Mouse (Mus musculus) heart, embryonic 15.5 days (tissue): Measurements from ENCODE around the gene Rhobtb1. TPM values are rescaled to one million over a fixed set of nuclear protein-coding genes. Genes with fewer than 3 reads are reported as not detected.
A peak's percentile ranks its signal among the peaks of the same experiment; 100 is the strongest.

Experiments used
- ATAC-seq: fragments of 200-750 bp; cut with Nextera tagmentation; replicated peaks from 2 replicates; pipeline ENCODE4 v1.8.0; 2017; ENCODE audit warnings: low read depth, moderate TSS enrichment; ENCODE audit not compliant: insufficient number of reproducible peaks, insufficient read depth, low FRiP score
- H3K27ac ChIP-seq: fragments of 300-500 bp; sonication (generic); 2 replicates; pipeline ENCODE4 v1.5.1; 2015; ENCODE audit warnings: mild to moderate bottlenecking, inconsistent platforms
- H3K27me3 ChIP-seq: fragments of 300-500 bp; sonication (generic); 2 replicates; pipeline ENCODE4 v1.6.1; 2015; ENCODE audit warnings: inconsistent platforms
- H3K36me3 ChIP-seq: fragments of 300-500 bp; sonication (generic); 2 replicates; pipeline ENCODE4 v1.6.1; 2015; ENCODE audit warnings: mild to moderate bottlenecking, inconsistent platforms
- H3K4me1 ChIP-seq: fragments of 300-500 bp; sonication (generic); replicated peaks from 2 replicates; pipeline ENCODE4 v1.6.1; 2015; ENCODE audit warnings: inconsistent platforms
- H3K4me2 ChIP-seq: fragments of 300-500 bp; sonication (generic); 2 replicates; pipeline ENCODE4 v1.6.1; 2015; ENCODE audit warnings: inconsistent platforms, mild to moderate bottlenecking, moderate library complexity
- H3K4me3 ChIP-seq: fragments of 300-500 bp; sonication (generic); 2 replicates; pipeline ENCODE4 v1.5.1; 2015; ENCODE audit warnings: mild to moderate bottlenecking, inconsistent platforms
- H3K9ac ChIP-seq: fragments of 300-500 bp; sonication (generic); 2 replicates; pipeline ENCODE4 v1.6.1; 2015; ENCODE audit warnings: mild to moderate bottlenecking, inconsistent platforms
- H3K9me3 ChIP-seq: fragments of 300-500 bp; sonication (generic); replicated peaks from 2 replicates; pipeline ENCODE4 v1.6.1; 2016; ENCODE audit warnings: inconsistent platforms
- WGBS: fragments of 180-500 bp; shearing (Covaris S2); methylation state at CpG from one replicate; pipeline ENCODE4 v1.1.7; 2015; ENCODE audit warnings: mixed read lengths; 5-methylcytosine and 5-hydroxymethylcytosine counted together
- polyA plus RNA-seq: library from polyadenylated mRNA; unstranded; fragments of >200 nt; fragmentation: Nextera tagmentation; extraction: Ambion mirVana; gene quantifications from 2 replicates; pipeline ENCODE4 v1.2.1, GENCODE M21; 2015

Rhobtb1 gene
- polyA plus RNA-seq, 1 experiment from 2014 or later = 31.7 TPM

GRCm38 (mm10) chr10:69224276-69224675, 73.0 kb downstream of the Rhobtb1 start:
- Histone ChIP-seq H3K27me3 (no peaks in the 10 kb centered on the region), H3K36me3 (0 out of 2 replicates have a peak, but pooled peaks cover 3% of the 10 kb centered on the region), H3K27ac (no peak overlapping the region), H3K9me3 (no peaks in the 10 kb centered on the region), H3K9ac (no peak overlapping the region), H3K4me3 (no peak overlapping the region), H3K4me2 (no peak overlapping the region), H3K4me1 (peaks cover 27% of the 10 kb centered on the region)
- 76% methylated on average over 7 of the region's 7 CpGs for WGBS
- no peak for ATAC-seq

- WGBS = 77% methylated on average over 5 of the region's 5 CpGs
- 0 out of 2 replicates have a peak, but pooled peaks cover 3% of the 10 kb centered on the region for H3K36me3 ChIP-seq
- H3K4me3 ChIP-seq = no peak overlapping the region
- no peak overlapping the region for H3K4me2 ChIP-seq
- H3K9ac ChIP-seq = no peak overlapping the region
- peak overlapping the region; percentile 33 for H3K27ac ChIP-seq
- peaks cover 17% of the 10 kb centered on the region for H3K4me1 ChIP-seq
- no peak for ATAC-seq
- no peaks in the 10 kb centered on the region for H3K27me3 ChIP-seq
- no peaks in the 10 kb centered on the region for H3K9me3 ChIP-seq
Observed at GRCm38 (mm10) chr10:69225471-69225870, 74.2 kb downstream of the Rhobtb1 start.

- H3K4me1 ChIP-seq = peaks cover 17% of the 10 kb centered on the region; the same call in 1 of the 2 replicates
- no peaks in the 10 kb centered on the region for H3K27me3 ChIP-seq
- H3K4me2 ChIP-seq = no peak overlapping the region
- no peak overlapping the region for H3K9ac ChIP-seq
- no peaks in the 10 kb centered on the region for H3K9me3 ChIP-seq
- H3K27ac ChIP-seq = peak overlapping the region; percentile 33
- H3K36me3 ChIP-seq = 0 out of 2 replicates have a peak, but pooled peaks cover 3% of the 10 kb centered on the region
- H3K4me3 ChIP-seq = no peak overlapping the region
- no peak for ATAC-seq
- WGBS = 54% methylated on average over 8 of the region's 8 CpGs
Observed at GRCm38 (mm10) chr10:69225951-69226350, 74.7 kb downstream of the Rhobtb1 start.

GRCm38 (mm10) chr10:69237185-69237584, 86.0 kb downstream of the Rhobtb1 start:
- H3K4me2 ChIP-seq = no peak overlapping the region
- WGBS = 80% methylated on average over 3 of the region's 3 CpGs
- H3K27me3 ChIP-seq = no peaks in the 10 kb centered on the region
- H3K9me3 ChIP-seq = no peaks in the 10 kb centered on the region
- no peaks in the 10 kb centered on the region for H3K4me1 ChIP-seq
- no peak for ATAC-seq
- no peak overlapping the region for H3K9ac ChIP-seq
- H3K4me3 ChIP-seq = no peak overlapping the region
- H3K27ac ChIP-seq = no peak overlapping the region
- H3K36me3 ChIP-seq = no peaks in the 10 kb centered on the region

GRCm38 (mm10) chr10:69237781-69238180, 86.5 kb downstream of the Rhobtb1 start:
- H3K4me2 ChIP-seq = no peak overlapping the region
- H3K27ac ChIP-seq = no peak overlapping the region
- no peaks in the 10 kb centered on the region for H3K4me1 ChIP-seq
- no peaks in the 10 kb centered on the region for H3K36me3 ChIP-seq
- H3K9me3 ChIP-seq = no peaks in the 10 kb centered on the region
- no peak overlapping the region for H3K9ac ChIP-seq
- H3K27me3 ChIP-seq = no peaks in the 10 kb centered on the region
- WGBS = 88% methylated on average over 9 of the region's 9 CpGs
- H3K4me3 ChIP-seq = no peak overlapping the region
- ATAC-seq = no peak

- Histone ChIP-seq H3K4me1 (no peaks in the 10 kb centered on the region), H3K9ac (no peak overlapping the region), H3K4me2 (no peak overlapping the region), H3K36me3 (no peaks in the 10 kb centered on the region), H3K27ac (no peak overlapping the region), H3K4me3 (no peak overlapping the region), H3K27me3 (no peaks in the 10 kb centered on the region), H3K9me3 (no peaks in the 10 kb centered on the region)
- WGBS = 72% methylated on average over 6 of the region's 6 CpGs
- no peak for ATAC-seq
Observed at GRCm38 (mm10) chr10:69238311-69238710, 87.1 kb downstream of the Rhobtb1 start.

- Histone ChIP-seq H3K27me3 (no peaks in the 10 kb centered on the region), H3K4me3 (no peak overlapping the region), H3K9me3 (no peaks in the 10 kb centered on the region), H3K4me2 (no peak overlapping the region), H3K4me1 (no peaks in the 10 kb centered on the region), H3K27ac (no peak overlapping the region), H3K36me3 (no peaks in the 10 kb centered on the region), H3K9ac (no peak overlapping the region)
- no peak for ATAC-seq
- 88% methylated on average over 2 of the region's 2 CpGs for WGBS
Observed at GRCm38 (mm10) chr10:69240530-69240929, 89.3 kb downstream of the Rhobtb1 start.

- Histone ChIP-seq H3K4me3 (no peak overlapping the region), H3K27ac (no peak overlapping the region), H3K4me1 (peaks cover 12% of the 10 kb centered on the region; the same call in 1 of the 2 replicates), H3K4me2 (no peak overlapping the region), H3K27me3 (no peaks in the 10 kb centered on the region), H3K36me3 (0 out of 2 replicates have a peak, but pooled peaks cover 8% of the 10 kb centered on the region), H3K9ac (no peak overlapping the region), H3K9me3 (no peaks in the 10 kb centered on the region)
- no peak for ATAC-seq
- WGBS = 86% methylated on average over 4 of the region's 4 CpGs
Observed at GRCm38 (mm10) chr10:69245151-69245550, 93.9 kb downstream of the Rhobtb1 start.

- no peaks in the 10 kb centered on the region for H3K9me3 ChIP-seq
- no peak overlapping the region for H3K4me3 ChIP-seq
- no peak for ATAC-seq
- 83% methylated on average over 10 of the region's 10 CpGs for WGBS
- H3K27me3 ChIP-seq = no peaks in the 10 kb centered on the region
- no peak overlapping the region for H3K9ac ChIP-seq
- H3K4me1 ChIP-seq = peaks cover 12% of the 10 kb centered on the region; the same call in 1 of the 2 replicates
- no peak overlapping the region for H3K4me2 ChIP-seq
- H3K36me3 ChIP-seq = peaks cover 13% of the 10 kb centered on the region; the same call in 1 of the 2 replicates
- H3K27ac ChIP-seq = no peak overlapping the region
Observed at GRCm38 (mm10) chr10:69245906-69246668, 94.9 kb downstream of the Rhobtb1 start.

- H3K4me3 ChIP-seq = no peak overlapping the region
- no peak overlapping the region for H3K4me2 ChIP-seq
- H3K4me1 ChIP-seq = peaks cover 12% of the 10 kb centered on the region; the same call in 1 of the 2 replicates
- H3K9me3 ChIP-seq = no peaks in the 10 kb centered on the region
- peaks cover 15% of the 10 kb centered on the region; the same call in 1 of the 2 replicates for H3K36me3 ChIP-seq
- H3K9ac ChIP-seq = no peak overlapping the region
- ATAC-seq = no peak
- WGBS = 63% methylated on average over 3 of the region's 3 CpGs
- no peaks in the 10 kb centered on the region for H3K27me3 ChIP-seq
- no peak overlapping the region for H3K27ac ChIP-seq
Observed at GRCm38 (mm10) chr10:69246762-69247161, 95.5 kb downstream of the Rhobtb1 start.

- no peak overlapping the region for H3K4me3 ChIP-seq
- no peak overlapping the region for H3K27ac ChIP-seq
- no peak overlapping the region for H3K4me2 ChIP-seq
- no peak for ATAC-seq
- H3K4me1 ChIP-seq = peaks cover 18% of the 10 kb centered on the region
- H3K36me3 ChIP-seq = peaks cover 15% of the 10 kb centered on the region; the same call in 1 of the 2 replicates
- no peaks in the 10 kb centered on the region for H3K9me3 ChIP-seq
- H3K27me3 ChIP-seq = no peaks in the 10 kb centered on the region
- H3K9ac ChIP-seq = no peak overlapping the region
- WGBS = 94% methylated on average over 7 of the region's 7 CpGs
Observed at GRCm38 (mm10) chr10:69247311-69248033, 96.2 kb downstream of the Rhobtb1 start.
